Mouse (Mus musculus): ENCODE results near the gene Psen1. TPM values are rescaled to one million over a fixed set of nuclear protein-coding genes. Genes with fewer than 3 reads are reported as not detected.

Gene Psen1
- polyA plus RNA-seq, 1 experiment from 2014 or later = 48.5 TPM

DNA sequence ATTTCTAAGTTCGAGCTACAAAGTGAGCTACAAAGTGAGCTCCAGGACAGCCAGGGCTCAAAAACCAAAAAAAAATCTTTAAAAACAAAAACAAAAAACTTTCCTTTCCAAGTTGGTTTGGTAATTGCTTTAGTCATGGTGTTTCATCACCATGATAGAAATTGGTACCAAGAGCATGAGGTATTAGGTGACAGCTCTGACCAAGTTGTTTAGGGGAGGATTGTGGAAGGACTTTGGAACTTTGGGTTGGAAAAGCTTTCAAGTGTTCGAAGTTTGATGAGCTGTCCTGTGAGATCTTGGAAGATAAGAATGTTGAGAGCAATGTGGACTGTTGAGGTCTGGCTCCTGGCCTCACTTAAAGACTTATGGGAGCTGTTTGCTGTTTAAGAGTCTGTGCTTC lies 72.2 kb downstream of the Psen1 start:
- H3K9me3 ChIP-seq (ENCODE audit: control insufficient read depth, low read length) = no peaks in the 10 kb centered on the region
- H3K4me1 ChIP-seq (replicated peaks; ENCODE audit: control insufficient read depth, insufficient read depth, low read length) = peaks cover 15% of the 10 kb centered on the region
- no peak overlapping the region for H3K4me3 ChIP-seq (ENCODE audit: low read depth, low read length)
- H3K27me3 ChIP-seq (replicated peaks; ENCODE audit: control insufficient read depth, insufficient read depth, low read length) = peaks cover 30% of the 10 kb centered on the region
- no peaks in the 10 kb centered on the region for H3K36me3 ChIP-seq (ENCODE audit: control insufficient read depth, insufficient read depth, low read length)
- WGBS = 70% methylated on average over 2 of the region's 2 CpGs
- ATAC-seq (replicated peaks; ENCODE audit: low FRiP score) (no peak), DNase-seq (ENCODE audit: low spot score) (no peak)
- no peak overlapping the region for H3K4me2 ChIP-seq
- no peak overlapping the region for H3K9ac ChIP-seq (ENCODE audit: low read depth, low read length)
- no peak overlapping the region for H3K27ac ChIP-seq (ENCODE audit: low read depth, low read length)

DNA sequence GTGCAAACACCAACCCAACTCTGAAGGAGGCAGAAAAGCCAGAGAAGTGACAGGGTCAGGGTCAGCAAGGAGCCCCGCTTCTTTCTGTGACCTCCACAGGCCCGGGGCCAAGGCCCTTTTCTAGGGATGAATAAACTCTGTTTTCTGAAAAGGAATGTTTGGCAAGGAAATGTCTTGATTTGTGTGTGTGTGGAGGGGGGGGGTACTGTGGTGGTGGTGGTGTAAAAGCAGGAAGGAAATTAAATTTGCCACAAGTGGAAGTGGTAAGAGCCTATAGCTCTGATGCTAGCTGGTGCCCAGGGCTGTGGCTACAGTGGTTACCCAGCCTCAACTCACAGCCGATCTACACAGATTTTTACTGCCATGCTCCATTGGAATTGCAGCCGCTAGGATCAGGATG lies 74.8 kb downstream of the Psen1 start:
- Histone ChIP-seq H3K4me1 (replicated peaks; ENCODE audit: control insufficient read depth, insufficient read depth, low read length) (peaks cover 15% of the 10 kb centered on the region), H3K4me3 (ENCODE audit: low read depth, low read length) (no peak overlapping the region), H3K9me3 (ENCODE audit: control insufficient read depth, low read length) (no peaks in the 10 kb centered on the region), H3K4me2 (no peak overlapping the region), H3K27me3 (replicated peaks; ENCODE audit: control insufficient read depth, insufficient read depth, low read length) (peaks cover 35% of the 10 kb centered on the region), H3K36me3 (ENCODE audit: control insufficient read depth, insufficient read depth, low read length) (no peaks in the 10 kb centered on the region), H3K9ac (ENCODE audit: low read depth, low read length) (no peak overlapping the region), H3K27ac (ENCODE audit: low read depth, low read length) (no peak overlapping the region)
- 48% methylated on average over 4 of the region's 4 CpGs for WGBS
- ATAC-seq (replicated peaks; ENCODE audit: low FRiP score) = no peak
- DNase-seq (ENCODE audit: low spot score) = no peak

- no peaks in the 10 kb centered on the region for H3K36me3 ChIP-seq (ENCODE audit: control insufficient read depth, insufficient read depth, low read length)
- H3K4me2 ChIP-seq = peak within 1 kb of the TSS; percentile 66
- H3K4me3 ChIP-seq (ENCODE audit: low read depth, low read length) = peak within 1 kb of the TSS; percentile 40
- no peak within 1 kb of the TSS for H3K27ac ChIP-seq (ENCODE audit: low read depth, low read length)
- 10% methylated on average over 31 of the region's 31 CpGs for WGBS
- H3K9ac ChIP-seq (ENCODE audit: low read depth, low read length) = peak within 1 kb of the TSS; percentile 36; the same call in 1 of the 2 replicates
- peaks cover 35% of the 10 kb centered on the region for H3K27me3 ChIP-seq (replicated peaks; ENCODE audit: control insufficient read depth, insufficient read depth, low read length)
- H3K4me1 ChIP-seq (replicated peaks; ENCODE audit: control insufficient read depth, insufficient read depth, low read length) = peaks cover 15% of the 10 kb centered on the region
- ATAC-seq (replicated peaks; ENCODE audit: low FRiP score) (no peak), DNase-seq (ENCODE audit: low spot score) (no peak)
- H3K9me3 ChIP-seq (ENCODE audit: control insufficient read depth, low read length) = no peaks in the 10 kb centered on the region
Measured at GRCm38 (mm10) chr12:83763311-83764043, 75.5 kb downstream of the Psen1 start, which contains the start of gene Papln. Papln (plus strand) TSS chr12:83763634.

DNA sequence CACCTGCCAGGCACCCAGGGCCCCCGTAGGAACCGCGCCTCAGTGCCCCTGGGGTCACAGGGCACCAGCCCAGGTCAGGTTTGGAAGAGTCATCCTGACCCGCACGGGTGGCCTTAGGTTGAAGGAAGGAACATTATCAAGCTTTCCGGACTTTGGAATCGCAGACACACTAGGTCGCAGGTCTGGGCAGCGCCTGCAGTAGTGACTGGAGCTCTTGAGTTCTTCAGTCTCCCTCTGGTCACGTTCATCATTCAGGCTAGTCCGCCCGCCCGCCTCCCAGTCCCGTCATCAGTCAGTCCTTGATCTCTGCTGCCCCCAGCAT lies 76.1 kb downstream of the Psen1 start:
- DNase-seq (ENCODE audit: low spot score) = no peak
- Histone ChIP-seq H3K4me1 (replicated peaks; ENCODE audit: control insufficient read depth, insufficient read depth, low read length) (peaks cover 15% of the 10 kb centered on the region), H3K9me3 (ENCODE audit: control insufficient read depth, low read length) (no peaks in the 10 kb centered on the region), H3K9ac (ENCODE audit: low read depth, low read length) (no peak overlapping the region), H3K27me3 (replicated peaks; ENCODE audit: control insufficient read depth, insufficient read depth, low read length) (peaks cover 35% of the 10 kb centered on the region), H3K4me2 (peak overlapping the region; percentile 66), H3K4me3 (ENCODE audit: low read depth, low read length) (peak overlapping the region; percentile 40), H3K27ac (ENCODE audit: low read depth, low read length) (no peak overlapping the region), H3K36me3 (ENCODE audit: control insufficient read depth, insufficient read depth, low read length) (no peaks in the 10 kb centered on the region)
- no peak for ATAC-seq (replicated peaks; ENCODE audit: low FRiP score)
- WGBS = 11% methylated on average over 14 of the region's 14 CpGs

DNA sequence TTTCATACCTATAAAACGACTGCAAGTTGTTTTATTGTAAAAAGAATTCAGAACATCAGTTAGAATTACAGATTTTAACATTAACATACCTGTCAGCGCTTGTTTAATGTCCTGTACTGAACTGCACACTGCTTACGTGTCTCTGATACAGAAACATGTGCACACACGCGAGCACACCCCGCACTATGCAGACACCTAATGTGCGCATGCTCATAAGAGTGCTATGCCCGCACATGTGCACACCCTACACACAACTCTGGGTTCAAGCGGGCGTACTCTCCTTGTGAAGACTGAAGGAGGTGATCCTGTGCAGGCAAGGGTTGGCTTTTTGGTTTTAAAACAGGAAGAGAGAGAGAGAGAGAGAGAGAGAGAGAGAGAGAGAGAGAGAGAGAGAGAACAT lies 76.6 kb downstream of the Psen1 start:
- no peak overlapping the region for H3K4me3 ChIP-seq (ENCODE audit: low read depth, low read length)

DNA sequence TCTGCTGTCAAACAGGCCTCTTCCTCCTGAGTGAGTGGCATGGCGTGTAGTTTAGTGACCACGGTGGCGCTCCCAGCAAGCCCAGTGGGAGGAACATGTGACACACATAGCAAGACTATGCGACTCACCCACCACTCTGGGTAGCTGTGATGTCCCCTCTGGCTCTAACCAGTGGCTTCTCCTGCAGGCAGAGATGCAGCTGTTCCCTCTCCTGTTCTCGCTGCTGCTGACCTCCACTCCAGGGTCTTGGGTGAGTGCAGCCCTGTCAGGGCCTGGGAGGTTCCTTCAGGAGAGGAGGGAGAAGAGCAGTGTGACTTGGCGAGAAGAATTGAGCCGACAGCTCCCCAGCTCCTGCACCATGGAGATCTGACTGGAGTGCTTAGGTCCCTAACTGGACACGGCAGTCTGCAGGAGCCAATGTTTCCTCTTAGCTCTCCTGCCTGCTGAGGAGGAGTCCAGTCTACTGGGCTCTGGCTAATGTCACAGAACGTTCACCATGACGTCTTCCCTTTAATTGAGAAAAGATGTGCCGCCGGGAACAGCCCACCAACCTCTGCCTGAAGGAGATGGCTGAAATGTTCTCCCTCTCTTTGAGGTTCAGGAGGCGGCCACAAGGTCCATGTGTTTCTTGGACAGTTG lies 78.1 kb downstream of the Psen1 start:
- no peaks in the 10 kb centered on the region for H3K36me3 ChIP-seq (ENCODE audit: control insufficient read depth, insufficient read depth, low read length)
- H3K9me3 ChIP-seq (ENCODE audit: control insufficient read depth, low read length) = no peaks in the 10 kb centered on the region
- WGBS = 64% methylated on average over 13 of the region's 13 CpGs
- ATAC-seq (replicated peaks; ENCODE audit: low FRiP score) (no peak), DNase-seq (ENCODE audit: low spot score) (no peak)
- H3K4me2 ChIP-seq = no peak overlapping the region
- H3K4me3 ChIP-seq (ENCODE audit: low read depth, low read length) = no peak overlapping the region
- no peak overlapping the region for H3K9ac ChIP-seq (ENCODE audit: low read depth, low read length)
- H3K27me3 ChIP-seq (replicated peaks; ENCODE audit: control insufficient read depth, insufficient read depth, low read length) = peaks cover 35% of the 10 kb centered on the region
- no peak overlapping the region for H3K27ac ChIP-seq (ENCODE audit: low read depth, low read length)
- H3K4me1 ChIP-seq (replicated peaks; ENCODE audit: control insufficient read depth, insufficient read depth, low read length) = peaks cover 15% of the 10 kb centered on the region

More for the DNA sequence above, 76.6 kb downstream of the Psen1 start:
- peaks cover 15% of the 10 kb centered on the region for H3K4me1 ChIP-seq (replicated peaks; ENCODE audit: control insufficient read depth, insufficient read depth, low read length)
- H3K4me2 ChIP-seq = peak overlapping the region; percentile 66
- H3K9ac ChIP-seq (ENCODE audit: low read depth, low read length) = no peak overlapping the region
- H3K27ac ChIP-seq (ENCODE audit: low read depth, low read length) = no peak overlapping the region
- H3K9me3 ChIP-seq (ENCODE audit: control insufficient read depth, low read length) = no peaks in the 10 kb centered on the region
- H3K27me3 ChIP-seq (replicated peaks; ENCODE audit: control insufficient read depth, insufficient read depth, low read length) = peaks cover 35% of the 10 kb centered on the region
- ATAC-seq (replicated peaks; ENCODE audit: low FRiP score) (no peak), DNase-seq (ENCODE audit: low spot score) (no peak)
- WGBS = 72% methylated on average over 10 of the region's 10 CpGs
- no peaks in the 10 kb centered on the region for H3K36me3 ChIP-seq (ENCODE audit: control insufficient read depth, insufficient read depth, low read length)

DNA sequence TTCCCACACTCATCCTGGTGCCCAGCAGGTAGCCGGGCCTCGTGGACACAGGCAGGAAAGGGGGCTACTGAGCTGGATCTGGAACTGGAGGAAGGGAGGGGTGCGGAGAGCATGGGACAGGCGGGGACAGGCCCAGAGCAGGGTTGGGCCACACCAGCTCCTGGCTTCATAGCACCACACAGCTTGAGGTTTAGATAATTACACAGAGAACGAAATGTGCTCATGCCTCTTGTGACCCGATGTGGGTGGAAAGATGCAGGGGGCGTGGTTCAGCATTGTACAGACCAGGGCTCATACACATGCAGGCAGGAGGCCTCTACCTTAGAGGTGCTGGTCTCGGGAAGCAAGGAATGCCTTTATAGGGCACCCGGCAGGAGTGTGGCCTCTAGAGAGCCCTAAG lies 79.9 kb downstream of the Psen1 start:
- H3K27me3 ChIP-seq (replicated peaks; ENCODE audit: control insufficient read depth, insufficient read depth, low read length) = peaks cover 32% of the 10 kb centered on the region
- no peak overlapping the region for H3K4me3 ChIP-seq (ENCODE audit: low read depth, low read length)
- DNase-seq (ENCODE audit: low spot score) = no peak
- peaks cover 11% of the 10 kb centered on the region for H3K4me1 ChIP-seq (replicated peaks; ENCODE audit: control insufficient read depth, insufficient read depth, low read length)
- no peak overlapping the region for H3K9ac ChIP-seq (ENCODE audit: low read depth, low read length)
- H3K4me2 ChIP-seq = no peak overlapping the region
- no peaks in the 10 kb centered on the region for H3K9me3 ChIP-seq (ENCODE audit: control insufficient read depth, low read length)
- no peaks in the 10 kb centered on the region for H3K36me3 ChIP-seq (ENCODE audit: control insufficient read depth, insufficient read depth, low read length)
- no peak overlapping the region for H3K27ac ChIP-seq (ENCODE audit: low read depth, low read length)
- no peak for ATAC-seq (replicated peaks; ENCODE audit: low FRiP score)
- WGBS = 72% methylated on average over 9 of the region's 9 CpGs

GRCm38 (mm10) chr12:83768235-83768899 lies 80.4 kb downstream of the Psen1 start:
- Histone ChIP-seq H3K4me3 (ENCODE audit: low read depth, low read length) (no peak overlapping the region), H3K9me3 (ENCODE audit: control insufficient read depth, low read length) (no peaks in the 10 kb centered on the region), H3K4me1 (replicated peaks; ENCODE audit: control insufficient read depth, insufficient read depth, low read length) (peaks cover 7% of the 10 kb centered on the region), H3K4me2 (no peak overlapping the region), H3K27ac (ENCODE audit: low read depth, low read length) (no peak overlapping the region), H3K9ac (ENCODE audit: low read depth, low read length) (no peak overlapping the region), H3K27me3 (replicated peaks; ENCODE audit: control insufficient read depth, insufficient read depth, low read length) (peaks cover 27% of the 10 kb centered on the region), H3K36me3 (ENCODE audit: control insufficient read depth, insufficient read depth, low read length) (no peaks in the 10 kb centered on the region)
- 68% methylated on average over 14 of the region's 14 CpGs for WGBS
- no peak for DNase-seq (ENCODE audit: low spot score)
- ATAC-seq (replicated peaks; ENCODE audit: low FRiP score) = no peak

Data from liver, embryonic 11.5 days (tissue).